Mouse (Mus musculus) G1E (cell line): ENCODE measurements around the gene Ggps1. TPM values are rescaled to one million over a fixed set of nuclear protein-coding genes. Genes with fewer than 3 reads are reported as not detected.
"Not testable (repeated sequence)": the region's sequence is repeated elsewhere in the genome, so short reads cannot be mapped to it uniquely, and the experiment has no call there.

ENCODE experiments used
- ATAC-seq: 2 replicates; pipeline ENCODE4 v1.8.0; 2016; ENCODE audit warnings: mild to moderate bottlenecking; ENCODE audit not compliant: insufficient number of reproducible peaks, poor library complexity, low FRiP score, severe bottlenecking; ENCODE audit errors: extremely low read depth
- DNase-seq: peaks from one replicate; pipeline ENCODE4 v3.0.0; 2012; ENCODE audit warnings: low spot score
- H3K27me3 ChIP-seq: 2 replicates; pipeline ENCODE4 v1.6.1; 2012; ENCODE audit warnings: mild to moderate bottlenecking, low read length, inconsistent platforms; ENCODE audit not compliant: insufficient read depth
- H3K36me3 ChIP-seq: replicated peaks from 2 replicates; pipeline ENCODE3; 2012; ENCODE audit warnings: mild to moderate bottlenecking, inconsistent platforms
- H3K4me1 ChIP-seq: 2 replicates; pipeline ENCODE4 v1.6.1; 2012; ENCODE audit warnings: low read depth, low read length, inconsistent platforms, mixed read lengths; ENCODE audit not compliant: insufficient read depth
- H3K4me3 ChIP-seq: 2 replicates; pipeline ENCODE4 v1.5.1; 2012; ENCODE audit warnings: low read depth, mild to moderate bottlenecking, inconsistent platforms, low read length, moderate library complexity, mixed read lengths
- H3K9me3 ChIP-seq: replicated peaks from 2 replicates; pipeline ENCODE4 v1.6.1; 2012; ENCODE audit warnings: inconsistent platforms
- CTCF ChIP-seq: IDR thresholded peaks from 2 replicates; pipeline ENCODE4 v1.5.1; 2012; ENCODE audit warnings: low read depth, low read length, inconsistent platforms, mixed read lengths
- GATA1 ChIP-seq: IDR thresholded peaks from 2 replicates; pipeline ENCODE4 v1.6.1; 2012; ENCODE audit warnings: borderline replicate concordance, low read length, inconsistent platforms, mixed read lengths
- GATA2 ChIP-seq: IDR thresholded peaks from 2 replicates; pipeline ENCODE4 v1.6.1; 2012; ENCODE audit warnings: low read depth, low read length, inconsistent platforms, borderline replicate concordance
- POLR2AphosphoS5 ChIP-seq: IDR thresholded peaks from 2 replicates; pipeline ENCODE4 v1.6.1; 2012; ENCODE audit warnings: low read depth, low read length, inconsistent platforms; ENCODE audit not compliant: insufficient replicate concordance
- TAL1 ChIP-seq: conservative IDR thresholded peaks from 2 replicates; pipeline ENCODE4 v1.6.1; 2012; ENCODE audit warnings: low read depth, low read length, inconsistent platforms, mixed read lengths
- polyA plus RNA-seq: library from polyadenylated mRNA; stranded (reverse); fragments of >175 nt; gene quantifications from 2 replicates; pipeline ENCODE4 v1.2.3, GENCODE M21; 2012
- total RNA-seq, 2 experiments: library from RNA; stranded (forward) in 1 of 2; stranded (reverse) in 1 of 2; fragments of 200-1000 nt in 1 of 2; fragments of >200 nt in 1 of 2; fragmentation: Nextera tagmentation in 1 of 2; gene quantifications; 2 replicates each; pipeline ENCODE4 v1.2.3; 2014 to 2017

Gene Ggps1
- total and polyA plus RNA-seq, 3 experiments, result 2.5 to 60.4 (median 44.9) TPM

- no peaks in the 10 kb centered on the region for H3K27me3 ChIP-seq
- DNase-seq (peak; percentile 71), ATAC-seq (peak; percentile 96)
- TF ChIP-seq CTCF (no peak), POLR2AphosphoS5 (no peak), GATA1 (no peak), TAL1 (no peak), GATA2 (no peak)
- H3K9me3 ChIP-seq, result no peaks in the 10 kb centered on the region
- peaks cover 10% of the 10 kb centered on the region for H3K36me3 ChIP-seq
- H3K4me1 ChIP-seq, result peaks cover 36% of the 10 kb centered on the region
- peak within 1 kb of the TSS; percentile 87 for H3K4me3 ChIP-seq
Measured at GRCm38 (mm10) chr13:14039292-14039965, 23.9 kb downstream of the Ggps1 start, which contains the start of gene Tbce. Gene Tbce, minus strand, starts transcription at chr13:14039638.

- DNase-seq, result no peak
- H3K9me3 ChIP-seq, result no peaks in the 10 kb centered on the region
- no peaks in the 10 kb centered on the region for H3K27me3 ChIP-seq
- peak overlapping the region; percentile 87 for H3K4me3 ChIP-seq
- H3K36me3 ChIP-seq, result peaks cover 10% of the 10 kb centered on the region
- TF ChIP-seq GATA1, result no peak
- no peak for TF ChIP-seq GATA2
- no peak for TF ChIP-seq POLR2AphosphoS5
- TF ChIP-seq CTCF, result no peak
- no peak for TF ChIP-seq TAL1
- ATAC-seq, result no peak
- H3K4me1 ChIP-seq, result peaks cover 42% of the 10 kb centered on the region
Measured at GRCm38 (mm10) chr13:14038911-14039291, 24.4 kb downstream of the Ggps1 start.

- ATAC-seq, result no peak
- H3K4me1 ChIP-seq, result peaks cover 58% of the 10 kb centered on the region
Measured at GRCm38 (mm10) chr13:14035875-14036630, 27.2 kb downstream of the Ggps1 start.

GRCm38 (mm10) chr13:14035352-14035751 lies 27.9 kb downstream of the Ggps1 start:
- not testable (repeated sequence) for DNase-seq, H3K4me3 ChIP-seq, ATAC-seq, H3K27me3 ChIP-seq, H3K9me3 ChIP-seq
- H3K36me3 ChIP-seq, result peaks cover 19% of the 10 kb centered on the region
- peaks cover 56% of the 10 kb centered on the region for H3K4me1 ChIP-seq

More at GRCm38 (mm10) chr13:14035875-14036630, 27.2 kb downstream of the Ggps1 start:
- TF ChIP-seq TAL1 (no peak), GATA2 (no peak), CTCF (no peak), POLR2AphosphoS5 (no peak), GATA1 (no peak)
- Histone ChIP-seq H3K27me3 (no peaks in the 10 kb centered on the region), H3K36me3 (peaks cover 15% of the 10 kb centered on the region), H3K4me3 (no peak overlapping the region), H3K9me3 (no peaks in the 10 kb centered on the region)
- no peak for DNase-seq

GRCm38 (mm10) chr13:14034073-14034348 lies 29.3 kb downstream of the Ggps1 start:
- no peaks in the 10 kb centered on the region for H3K27me3 ChIP-seq
- H3K4me1 ChIP-seq, result peaks cover 61% of the 10 kb centered on the region
- H3K36me3 ChIP-seq, result peaks cover 32% of the 10 kb centered on the region
- peak; percentile 46 for DNase-seq
- no peaks in the 10 kb centered on the region for H3K9me3 ChIP-seq
- no peak for TF ChIP-seq POLR2AphosphoS5
- TF ChIP-seq TAL1, result no peak
- TF ChIP-seq GATA1, result no peak
- TF ChIP-seq CTCF, result no peak
- no peak for TF ChIP-seq GATA2
- no peak overlapping the region; the same call in 1 of the 2 replicates for H3K4me3 ChIP-seq
- peak; percentile 81 for ATAC-seq

- TF ChIP-seq POLR2AphosphoS5 (no peak), TAL1 (peak; percentile 33; the same call in 1 of the 2 replicates)
- Histone ChIP-seq H3K27me3 (no peaks in the 10 kb centered on the region), H3K9me3 (no peaks in the 10 kb centered on the region), H3K4me3 (no peak overlapping the region), H3K4me1 (peaks cover 57% of the 10 kb centered on the region), H3K36me3 (peaks cover 35% of the 10 kb centered on the region)
- DNase-seq (no peak), ATAC-seq (peak; percentile 81)
Measured at GRCm38 (mm10) chr13:14033309-14034072, 29.8 kb downstream of the Ggps1 start.
